Mouse (Mus musculus): Measurements from ENCODE around the gene Brd7. TPM values are rescaled to one million over a fixed set of nuclear protein-coding genes. Genes with fewer than 3 reads are reported as not detected.
A peak's percentile ranks its signal among the peaks of the same experiment; 100 is the strongest.

Gene Brd7
- 9.2 and 13.0 TPM in 2 replicates for polyA plus RNA-seq (2012; rRNA removed)

DNA sequence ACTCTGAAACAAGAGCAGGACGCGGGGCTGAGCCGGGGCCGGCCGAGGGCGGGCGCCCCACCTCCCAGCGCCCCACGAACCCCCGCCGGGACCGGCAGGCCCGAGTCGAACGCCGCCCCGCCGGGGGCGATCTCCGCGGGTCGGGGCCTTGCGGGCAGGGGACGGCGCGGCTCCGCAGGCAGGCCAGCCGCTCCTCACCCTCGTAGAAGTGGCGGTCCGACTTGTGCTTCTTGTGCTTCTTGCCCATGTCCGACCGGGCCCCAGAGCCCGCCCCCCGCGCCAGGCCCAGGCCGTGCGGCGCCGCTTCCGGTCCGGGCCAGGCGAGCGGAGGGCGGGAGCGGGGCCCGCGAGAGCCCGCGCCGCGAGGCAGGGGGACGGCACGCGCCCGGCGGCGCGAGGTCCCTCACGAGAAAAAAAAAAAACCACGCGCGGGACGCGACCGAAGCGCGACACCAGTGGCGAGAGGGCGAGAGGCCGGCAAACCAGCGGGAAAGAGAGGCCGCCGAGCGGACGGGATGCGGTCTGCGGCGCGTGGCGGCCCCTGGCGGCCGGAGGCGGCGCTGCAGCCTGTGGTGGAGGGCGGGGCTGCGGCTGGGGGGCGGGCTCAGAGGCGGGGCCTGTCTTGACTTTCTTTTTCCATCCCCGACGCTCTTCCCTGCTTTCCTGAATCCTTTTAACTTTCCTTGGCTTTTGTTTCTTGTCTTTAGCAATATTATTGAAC lies at the start of gene Brd7:
Gene Brd7, minus strand, starts transcription at position 487 of the 721 bp plus-strand sequence.
- DNase-seq (ENCODE audit: low read depth in 1 of 2, low spot score in 2 of 2): peak; percentile 56 to 76
- Histone ChIP-seq H3K4me3 (ENCODE audit: extremely low read depth, insufficient read depth, insufficient read length) (peak within 1 kb of the TSS; percentile 99), H3K27me3 (ENCODE audit: control insufficient read depth, insufficient read depth, low read length) (no peaks in the 10 kb centered on the region), H3K36me3 (ENCODE audit: control insufficient read depth, insufficient read depth, low read length) (peaks cover 12% of the 10 kb centered on the region), H3K4me1 (ENCODE audit: control insufficient read depth, insufficient read depth, insufficient read length) (peaks cover 8% of the 10 kb centered on the region; the same call in 1 of the 2 replicates), H3K27ac (ENCODE audit: insufficient read depth, low read length) (peak within 1 kb of the TSS; percentile 99)
- under 1% methylated on average over 73 of the region's 91 CpGs for WGBS
- TF ChIP-seq POLR2A (IDR thresholded peaks at IDR 0.05; ENCODE audit: low read depth, low read length) (no peak), CTCF (IDR thresholded peaks at IDR 0.05; ENCODE audit: extremely low read depth, insufficient read depth, insufficient read length, insufficient replicate concordance) (peak; percentile 78)

DNA sequence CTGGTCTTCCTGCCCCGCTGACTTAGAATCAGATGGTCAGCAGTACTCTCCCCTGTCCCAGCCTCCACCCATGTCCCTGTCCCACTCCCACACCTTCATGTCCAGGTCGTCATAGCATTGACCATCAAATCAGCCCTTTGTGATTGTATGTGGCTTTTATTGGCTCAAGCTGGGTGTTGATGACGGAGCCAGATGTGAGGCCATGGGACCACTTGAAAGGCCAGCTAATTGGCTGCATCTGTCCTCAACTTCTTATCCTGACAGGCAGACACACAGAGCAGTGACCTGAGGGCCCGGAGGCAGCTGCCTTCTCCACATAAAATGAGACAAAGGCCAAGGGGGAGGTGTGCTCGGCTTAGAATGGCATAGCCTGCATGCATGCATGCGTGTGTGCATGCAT lies 49.5 kb upstream of the Brd7 start:
- Histone ChIP-seq H3K27ac (ENCODE audit: insufficient read depth, low read length) (no peak overlapping the region), H3K27me3 (ENCODE audit: control insufficient read depth, insufficient read depth, low read length) (no peaks in the 10 kb centered on the region), H3K4me3 (ENCODE audit: extremely low read depth, insufficient read depth, insufficient read length) (no peak overlapping the region), H3K4me1 (ENCODE audit: control insufficient read depth, insufficient read depth, insufficient read length) (no peaks in the 10 kb centered on the region), H3K36me3 (ENCODE audit: control insufficient read depth, insufficient read depth, low read length) (no peaks in the 10 kb centered on the region)
- no peak for DNase-seq (ENCODE audit: low read depth in 1 of 2, low spot score in 2 of 2)
- WGBS: 88% methylated on average over 6 of the region's 6 CpGs
- no peak for TF ChIP-seq CTCF (IDR thresholded peaks at IDR 0.05; ENCODE audit: extremely low read depth, insufficient read depth, insufficient read length, insufficient replicate concordance)

- Histone ChIP-seq H3K4me1 (ENCODE audit: control insufficient read depth, insufficient read depth, insufficient read length) (no peaks in the 10 kb centered on the region), H3K36me3 (ENCODE audit: control insufficient read depth, insufficient read depth, low read length) (no peaks in the 10 kb centered on the region), H3K27me3 (ENCODE audit: control insufficient read depth, insufficient read depth, low read length) (no peaks in the 10 kb centered on the region), H3K27ac (ENCODE audit: insufficient read depth, low read length) (no peak overlapping the region), H3K4me3 (ENCODE audit: extremely low read depth, insufficient read depth, insufficient read length) (no peak overlapping the region)
- no peak for DNase-seq (ENCODE audit: low read depth in 1 of 2, low spot score in 2 of 2)
- 76% methylated on average over 11 of the region's 11 CpGs for WGBS
- TF ChIP-seq POLR2A (IDR thresholded peaks at IDR 0.05; ENCODE audit: low read depth, low read length): no peak
- no peak for TF ChIP-seq CTCF (IDR thresholded peaks at IDR 0.05; ENCODE audit: extremely low read depth, insufficient read depth, insufficient read length, insufficient replicate concordance)
Measured at GRCm38 (mm10) chr8:88409401-88409940, 47.5 kb upstream of the Brd7 start.

GRCm38 (mm10) chr8:88407716-88408115 lies 45.7 kb upstream of the Brd7 start:
- H3K27me3 ChIP-seq (ENCODE audit: control insufficient read depth, insufficient read depth, low read length): no peaks in the 10 kb centered on the region
- H3K4me1 ChIP-seq (ENCODE audit: control insufficient read depth, insufficient read depth, insufficient read length): no peaks in the 10 kb centered on the region
- DNase-seq (ENCODE audit: low read depth in 1 of 2, low spot score in 2 of 2): no peak
- H3K36me3 ChIP-seq (ENCODE audit: control insufficient read depth, insufficient read depth, low read length): no peaks in the 10 kb centered on the region
- TF ChIP-seq POLR2A (IDR thresholded peaks at IDR 0.05; ENCODE audit: low read depth, low read length) (no peak), CTCF (IDR thresholded peaks at IDR 0.05; ENCODE audit: extremely low read depth, insufficient read depth, insufficient read length, insufficient replicate concordance) (no peak)
- H3K27ac ChIP-seq (ENCODE audit: insufficient read depth, low read length): no peak overlapping the region
- 91% methylated on average over 6 of the region's 6 CpGs for WGBS
- H3K4me3 ChIP-seq (ENCODE audit: extremely low read depth, insufficient read depth, insufficient read length): no peak overlapping the region

DNA sequence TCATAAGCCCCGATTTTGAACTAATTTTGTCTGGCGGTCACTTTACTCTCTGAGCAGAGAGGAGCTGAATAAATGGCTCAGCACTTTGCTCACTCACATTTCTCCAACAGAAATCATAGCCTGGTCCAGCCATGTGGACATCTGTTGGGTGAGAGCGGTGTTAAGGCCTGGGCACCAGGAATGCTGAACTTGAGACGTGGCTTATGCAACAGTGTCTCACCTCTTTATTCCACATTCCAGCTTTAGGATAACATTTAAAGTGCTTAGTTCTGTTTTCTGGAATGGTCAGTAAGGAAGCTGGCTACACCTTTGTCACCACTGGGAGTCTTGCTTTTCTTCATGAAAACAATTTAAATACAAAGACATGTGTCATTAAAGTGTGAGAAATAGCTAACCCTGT lies 36.1 kb upstream of the Brd7 start:
- Histone ChIP-seq H3K27me3 (ENCODE audit: control insufficient read depth, insufficient read depth, low read length) (no peaks in the 10 kb centered on the region), H3K27ac (ENCODE audit: insufficient read depth, low read length) (no peak overlapping the region), H3K4me1 (ENCODE audit: control insufficient read depth, insufficient read depth, insufficient read length) (no peaks in the 10 kb centered on the region), H3K36me3 (ENCODE audit: control insufficient read depth, insufficient read depth, low read length) (no peaks in the 10 kb centered on the region), H3K4me3 (ENCODE audit: extremely low read depth, insufficient read depth, insufficient read length) (no peak overlapping the region)
- TF ChIP-seq POLR2A (IDR thresholded peaks at IDR 0.05; ENCODE audit: low read depth, low read length) (no peak), CTCF (IDR thresholded peaks at IDR 0.05; ENCODE audit: extremely low read depth, insufficient read depth, insufficient read length, insufficient replicate concordance) (no peak)
- no peak for DNase-seq (ENCODE audit: low read depth in 1 of 2, low spot score in 2 of 2)
- WGBS: 91% methylated on average over 4 of the region's 4 CpGs

DNA sequence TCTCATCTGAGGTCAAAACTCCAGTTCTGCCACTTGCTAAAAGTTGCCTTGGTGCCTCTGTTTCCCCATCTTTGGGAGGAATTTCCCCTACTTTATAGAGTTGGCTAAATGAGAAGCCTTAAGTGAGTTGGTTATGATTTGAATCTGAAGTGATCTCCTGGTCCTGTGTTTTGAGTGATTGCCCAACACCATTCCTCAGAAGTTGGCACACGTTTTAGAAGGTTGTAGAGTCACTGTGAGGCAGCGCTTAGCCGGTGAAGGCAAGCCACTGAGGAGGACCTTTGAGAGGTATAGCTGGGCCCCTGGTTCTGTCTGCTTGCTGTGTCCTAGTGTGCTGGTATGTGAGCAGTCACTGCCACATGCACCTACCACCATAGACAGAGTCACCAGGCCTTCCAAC lies 31.3 kb upstream of the Brd7 start:
- Histone ChIP-seq H3K4me1 (ENCODE audit: control insufficient read depth, insufficient read depth, insufficient read length) (no peaks in the 10 kb centered on the region), H3K36me3 (ENCODE audit: control insufficient read depth, insufficient read depth, low read length) (no peaks in the 10 kb centered on the region), H3K27ac (ENCODE audit: insufficient read depth, low read length) (no peak overlapping the region), H3K27me3 (ENCODE audit: control insufficient read depth, insufficient read depth, low read length) (no peaks in the 10 kb centered on the region), H3K4me3 (ENCODE audit: extremely low read depth, insufficient read depth, insufficient read length) (no peak overlapping the region)
- WGBS: 84% methylated on average over 3 of the region's 3 CpGs
- TF ChIP-seq POLR2A (IDR thresholded peaks at IDR 0.05; ENCODE audit: low read depth, low read length) (no peak), CTCF (IDR thresholded peaks at IDR 0.05; ENCODE audit: extremely low read depth, insufficient read depth, insufficient read length, insufficient replicate concordance) (no peak)
- no peak for DNase-seq (ENCODE audit: low read depth in 1 of 2, low spot score in 2 of 2)

GRCm38 (mm10) chr8:88390749-88391148 lies 28.8 kb upstream of the Brd7 start:
- Histone ChIP-seq H3K27ac (ENCODE audit: insufficient read depth, low read length) (no peak overlapping the region), H3K4me3 (ENCODE audit: extremely low read depth, insufficient read depth, insufficient read length) (no peak overlapping the region), H3K36me3 (ENCODE audit: control insufficient read depth, insufficient read depth, low read length) (no peaks in the 10 kb centered on the region), H3K4me1 (ENCODE audit: control insufficient read depth, insufficient read depth, insufficient read length) (no peaks in the 10 kb centered on the region), H3K27me3 (ENCODE audit: control insufficient read depth, insufficient read depth, low read length) (no peaks in the 10 kb centered on the region)
- WGBS: 89% methylated on average over 1 of the region's 1 CpGs
- TF ChIP-seq POLR2A (IDR thresholded peaks at IDR 0.05; ENCODE audit: low read depth, low read length) (no peak), CTCF (IDR thresholded peaks at IDR 0.05; ENCODE audit: extremely low read depth, insufficient read depth, insufficient read length, insufficient replicate concordance) (peak; percentile 34; the same call in 1 of the 2 replicates)
- DNase-seq (ENCODE audit: low read depth in 1 of 2, low spot score in 2 of 2): peak; percentile 5 to 33

All from spleen, adult 2 months (tissue).